8 mouse cellular contexts compared by ENCODE assay signal in genomic region chr2:155928711-155929345, GRCm38 (mm10). TPM values are rescaled to one million over a fixed set of nuclear protein-coding genes. Genes with fewer than 3 reads are reported as not detected.
DNase-seq lines count a peak whose midpoint lies in the region; ATAC-seq and TF ChIP-seq lines count a peak whose summit lies in the region.

No protein-coding gene starts in this region.

- H3K9ac ChIP-seq in heart, embryonic 15.5 days = peak overlapping the region; percentile 51
- peak overlapping the region; percentile 77 for H3K9ac ChIP-seq in embryonic facial prominence, embryonic 13.5 days
- H3K9ac ChIP-seq in kidney, embryonic 14.5 days (ENCODE audit: low read depth, low read length) = peak overlapping the region; percentile 70; the same call in 1 of the 2 replicates
- H3K9ac ChIP-seq in midbrain, postnatal 0 days (replicated peaks; ENCODE audit: low read length, poor library complexity, severe bottlenecking) = no peak overlapping the region

- H3K4me3 ChIP-seq in heart, embryonic 15.5 days = peak overlapping the region; percentile 62
- H3K4me3 ChIP-seq in embryonic facial prominence, embryonic 13.5 days = peak overlapping the region; percentile 70
- peak overlapping the region; percentile 78 for H3K4me3 ChIP-seq in kidney, embryonic 14.5 days (ENCODE audit: low read length)
- peak overlapping the region; percentile 51 for H3K4me3 ChIP-seq in midbrain, postnatal 0 days (ENCODE audit: low read depth, low read length)

- no peak for DNase-seq in heart, adult 18-20 months
- no peak for DNase-seq in midbrain, postnatal 0 days (ENCODE audit: low spot score)
- DNase-seq in ovary, postnatal 14 days (ENCODE audit: low spot score) = no peak
- DNase-seq in adrenal gland, adult 8-10 months = no peak
- no peak for DNase-seq in urinary bladder, postnatal 25 days (ENCODE audit: low spot score)

- peak overlapping the region; percentile 84 for H3K27ac ChIP-seq in heart, embryonic 15.5 days
- H3K27ac ChIP-seq in embryonic facial prominence, embryonic 13.5 days = peak overlapping the region; percentile 93; the same call in 1 of the 2 replicates
- no peak overlapping the region; the same call in 1 of the 2 replicates for H3K27ac ChIP-seq in kidney, embryonic 14.5 days (ENCODE audit: low read depth, low read length)
- H3K27ac ChIP-seq in midbrain, postnatal 0 days (ENCODE audit: low read depth, low read length) = no peak overlapping the region

- peak overlapping the region; percentile 67 for H3K4me2 ChIP-seq in heart, embryonic 15.5 days
- H3K4me2 ChIP-seq in embryonic facial prominence, embryonic 13.5 days = peak overlapping the region; percentile 80
- H3K4me2 ChIP-seq in kidney, embryonic 14.5 days (replicated peaks; ENCODE audit: low read depth, low read length) = peak overlapping the region; percentile 76
- peak overlapping the region; percentile 59 for H3K4me2 ChIP-seq in midbrain, postnatal 0 days (ENCODE audit: low read depth, low read length, poor library complexity, severe bottlenecking)

- H3K9me3 ChIP-seq in heart, embryonic 15.5 days (replicated peaks) = no peaks in the 10 kb centered on the region
- no peaks in the 10 kb centered on the region for H3K9me3 ChIP-seq in embryonic facial prominence, embryonic 13.5 days
- no peaks in the 10 kb centered on the region for H3K9me3 ChIP-seq in kidney, embryonic 14.5 days (ENCODE audit: control insufficient read depth, low read length)
- no peaks in the 10 kb centered on the region for H3K9me3 ChIP-seq in midbrain, postnatal 0 days (ENCODE audit: low read length)

- H3K4me1 ChIP-seq in heart, embryonic 15.5 days (replicated peaks) = peaks cover 16% of the 10 kb centered on the region
- H3K4me1 ChIP-seq in embryonic facial prominence, embryonic 13.5 days = peaks cover 18% of the 10 kb centered on the region
- H3K4me1 ChIP-seq in kidney, embryonic 14.5 days (ENCODE audit: control insufficient read depth, insufficient read depth, low read length) = peaks cover 13% of the 10 kb centered on the region
- H3K4me1 ChIP-seq in midbrain, postnatal 0 days (ENCODE audit: insufficient read depth, low read length) = peaks cover 7% of the 10 kb centered on the region; the same call in 1 of the 2 replicates

- no peak for TF ChIP-seq CTCF in midbrain, postnatal 0 days (IDR thresholded peaks at IDR 0.05)

- ATAC-seq in heart, embryonic 15.5 days (replicated peaks; ENCODE audit: insufficient number of reproducible peaks, insufficient read depth, low FRiP score, low read depth) = no peak
- ATAC-seq in embryonic facial prominence, embryonic 13.5 days (ENCODE audit: insufficient number of reproducible peaks, insufficient read depth, low FRiP score, low TSS enrichment, low read depth) = no peak
- ATAC-seq in kidney, embryonic 14.5 days (ENCODE audit: low FRiP score, low TSS enrichment) = no peak
- ATAC-seq in midbrain, postnatal 0 days (ENCODE audit: low FRiP score) = no peak

- no peaks in the 10 kb centered on the region for H3K27me3 ChIP-seq in heart, embryonic 15.5 days
- H3K27me3 ChIP-seq in embryonic facial prominence, embryonic 13.5 days = no peaks in the 10 kb centered on the region
- H3K27me3 ChIP-seq in kidney, embryonic 14.5 days (ENCODE audit: control insufficient read depth, insufficient read depth, low read length) = no peaks in the 10 kb centered on the region
- H3K27me3 ChIP-seq in midbrain, postnatal 0 days (ENCODE audit: insufficient read depth, low read length) = no peaks in the 10 kb centered on the region

- 68% methylated on average over 7 of the region's 7 CpGs for WGBS in heart, embryonic 15.5 days
- WGBS in embryonic facial prominence, embryonic 13.5 days = 61% methylated on average over 7 of the region's 7 CpGs
- 55% methylated on average over 7 of the region's 7 CpGs for WGBS in kidney, embryonic 14.5 days
- 80% methylated on average over 7 of the region's 7 CpGs for WGBS in midbrain, postnatal 0 days

- H3K36me3 ChIP-seq in heart, embryonic 15.5 days = peaks cover 7% of the 10 kb centered on the region; the same call in 1 of the 2 replicates
- peaks cover 8% of the 10 kb centered on the region for H3K36me3 ChIP-seq in embryonic facial prominence, embryonic 13.5 days
- H3K36me3 ChIP-seq in kidney, embryonic 14.5 days (ENCODE audit: control insufficient read depth, insufficient read depth, low read length) = no peaks in the 10 kb centered on the region
- peaks cover 2% of the 10 kb centered on the region; the same call in 1 of the 2 replicates for H3K36me3 ChIP-seq in midbrain, postnatal 0 days (ENCODE audit: insufficient read depth, low read length)

RNA-seq across cellular contexts. Expression of gene Uqcc1, which starts 1.3 kb away (rescaled TPM):
- polyA plus RNA-seq in heart, embryonic 15.5 days (2015; fragmentation: Nextera tagmentation; extraction: Ambion mirVana) = 114 and 134 TPM in 2 replicates
- total RNA-seq in heart, adult 18-20 months (2021) = 100 to 1,000 TPM; 279 to 347 TPM
- polyA plus RNA-seq in embryonic facial prominence, embryonic 13.5 days (2015; fragmentation: Nextera tagmentation; extraction: Ambion mirVana) = 58.6 and 67.5 TPM in 2 replicates
- polyA plus RNA-seq in kidney, embryonic 14.5 days (2014; fragmentation: Nextera tagmentation; extraction: Ambion mirVana) = 56.3 and 66.3 TPM in 2 replicates
- 44.6 and 48.2 TPM in 2 replicates for total RNA-seq in midbrain, postnatal 0 days (2014; rRNA removed)
- 55.0 and 58.9 TPM in 2 replicates for polyA plus RNA-seq in midbrain, postnatal 0 days (2015; fragmentation: Nextera tagmentation; extraction: Ambion mirVana)
- total RNA-seq in adrenal gland, adult 8-10 months (2022) = 100 to 1,000 TPM; 123 to 147 (median 135) TPM

RNA-seq across cellular contexts. Expression of gene Gm15557, which starts 11.7 kb away (rescaled TPM):
- polyA plus RNA-seq in heart, embryonic 15.5 days (2015; fragmentation: Nextera tagmentation; extraction: Ambion mirVana) = not detected in 2 replicates
- not detected for total RNA-seq in heart, adult 18-20 months (2021)
- not detected in 2 replicates for polyA plus RNA-seq in embryonic facial prominence, embryonic 13.5 days (2015; fragmentation: Nextera tagmentation; extraction: Ambion mirVana)
- not detected in 2 replicates for polyA plus RNA-seq in kidney, embryonic 14.5 days (2014; fragmentation: Nextera tagmentation; extraction: Ambion mirVana)
- not detected in 2 replicates for total RNA-seq in midbrain, postnatal 0 days (2014; rRNA removed)
- polyA plus RNA-seq in midbrain, postnatal 0 days (2015; fragmentation: Nextera tagmentation; extraction: Ambion mirVana) = not detected in 2 replicates
- not detected for total RNA-seq in adrenal gland, adult 8-10 months (2022)

RNA-seq across cellular contexts. Expression of gene Gdf5, which starts 16.3 kb away (rescaled TPM):
- 0.30 and 0.61 TPM in 2 replicates for polyA plus RNA-seq in heart, embryonic 15.5 days (2015; fragmentation: Nextera tagmentation; extraction: Ambion mirVana)
- under 1 TPM in 1 of 2 experiments, not detected in 1; 0.13 TPM for total RNA-seq in heart, adult 18-20 months (2021)
- polyA plus RNA-seq in embryonic facial prominence, embryonic 13.5 days (2015; fragmentation: Nextera tagmentation; extraction: Ambion mirVana) = 2.7 and 2.8 TPM in 2 replicates
- 0.19 and 0.53 TPM in 2 replicates for polyA plus RNA-seq in kidney, embryonic 14.5 days (2014; fragmentation: Nextera tagmentation; extraction: Ambion mirVana)
- 1.5 and 2.0 TPM in 2 replicates for total RNA-seq in midbrain, postnatal 0 days (2014; rRNA removed)
- polyA plus RNA-seq in midbrain, postnatal 0 days (2015; fragmentation: Nextera tagmentation; extraction: Ambion mirVana) = 0.69 and 1.2 TPM in 2 replicates
- under 1 TPM; 0.18 to 0.77 (median 0.48) TPM for total RNA-seq in adrenal gland, adult 8-10 months (2022)

RNA-seq across cellular contexts. Expression of gene Cep250, which starts 27.4 kb away (rescaled TPM):
- polyA plus RNA-seq in heart, embryonic 15.5 days (2015; fragmentation: Nextera tagmentation; extraction: Ambion mirVana) = 7.7 and 11.0 TPM in 2 replicates
- total RNA-seq in heart, adult 18-20 months (2021) = 1 to 10 TPM; 4.5 to 4.8 TPM
- polyA plus RNA-seq in embryonic facial prominence, embryonic 13.5 days (2015; fragmentation: Nextera tagmentation; extraction: Ambion mirVana) = 33.0 and 35.7 TPM in 2 replicates
- 14.1 and 24.4 TPM in 2 replicates for polyA plus RNA-seq in kidney, embryonic 14.5 days (2014; fragmentation: Nextera tagmentation; extraction: Ambion mirVana)
- 14.1 and 19.2 TPM in 2 replicates for total RNA-seq in midbrain, postnatal 0 days (2014; rRNA removed)
- 8.7 and 10.1 TPM in 2 replicates for polyA plus RNA-seq in midbrain, postnatal 0 days (2015; fragmentation: Nextera tagmentation; extraction: Ambion mirVana)
- 10 to 100 TPM; 12.6 to 27.5 (median 19.7) TPM for total RNA-seq in adrenal gland, adult 8-10 months (2022)

Comparison
In these comparisons a context has a peak if more than half of its experiments do, and no peak if none do; other contexts are left out.
1. H3K27ac ChIP-seq: peak in heart, embryonic 15.5 days (single experiment) and embryonic facial prominence, embryonic 13.5 days (single experiment); none in kidney, embryonic 14.5 days (single experiment) and midbrain, postnatal 0 days (single experiment).
2. Peak in every context shown above with its lines, with median percentiles within 50 percentile points of each other: H3K4me2 ChIP-seq and H3K4me3 ChIP-seq.